Mouse (Mus musculus): ENCODE data around the gene Epb41l2.

DNA sequence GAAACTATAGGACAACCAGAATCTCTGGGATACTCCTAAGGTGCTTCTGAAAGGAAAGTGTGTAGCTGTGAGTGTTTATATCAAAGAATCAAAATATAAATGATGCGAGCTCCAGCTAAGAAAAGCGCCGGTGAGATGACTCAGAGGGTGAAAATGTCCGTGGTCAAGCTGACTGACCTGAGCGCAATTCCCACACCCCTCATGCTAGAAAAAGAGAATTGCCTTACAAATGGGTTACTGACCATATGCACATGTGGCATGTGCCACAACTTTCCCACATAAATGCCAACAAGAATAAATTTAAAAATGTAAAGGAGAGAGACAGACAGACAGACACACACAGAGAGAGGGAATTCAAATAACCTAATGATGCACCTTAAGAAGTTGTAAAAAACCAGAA lies 18.9 kb upstream of the Epb41l2 start:
- TF ChIP-seq CTCF (conservative IDR thresholded peaks at IDR 0.05; ENCODE audit: insufficient read depth, insufficient read length, low read depth, low read length): no peak
- no peak for TF ChIP-seq POLR2A (IDR thresholded peaks at IDR 0.05; ENCODE audit: low read depth, low read length)

Measured in kidney, adult 2 months (tissue).